In the genomic region with DNA sequence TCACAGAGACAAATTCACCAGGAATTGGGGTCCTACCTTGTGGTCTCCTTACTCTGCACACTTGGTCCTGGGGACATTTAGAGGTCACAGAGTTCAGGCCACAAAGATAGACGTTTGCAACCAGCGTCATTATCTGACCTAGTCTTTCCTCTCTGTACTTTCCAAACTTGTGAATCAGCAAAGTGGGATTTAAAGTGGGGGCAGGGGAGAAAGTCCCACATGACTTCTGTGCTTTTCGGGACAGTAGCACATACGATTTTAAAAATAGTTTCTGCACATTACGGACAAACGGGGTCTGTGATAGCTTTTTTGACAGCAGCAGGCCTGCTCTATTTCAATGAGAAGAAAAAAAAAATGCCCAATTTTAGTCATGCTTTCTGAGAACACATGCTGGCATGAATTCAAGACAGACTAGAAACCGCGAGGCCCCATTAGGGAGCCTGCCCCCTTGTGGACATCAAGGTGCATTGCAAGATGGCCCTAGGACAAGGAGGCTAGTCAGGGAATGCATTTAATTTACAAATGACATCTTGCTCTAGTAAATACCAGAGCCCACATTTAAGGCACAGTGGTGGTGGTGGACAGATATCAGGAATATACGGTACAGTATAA, we compare ENCODE assay signal across 8 mouse cellular contexts. TPM values are rescaled to one million over a fixed set of nuclear protein-coding genes. Genes with fewer than 3 reads are reported as not detected.
DNase-seq lines count a peak whose midpoint lies in the region; ATAC-seq and TF ChIP-seq lines count a peak whose summit lies in the region.

No protein-coding gene starts in this region.

- no peak for DNase-seq in frontal cortex, postnatal 10 days (ENCODE audit: low spot score in 2 of 2)
- peak; percentile 59 for DNase-seq in urinary bladder, postnatal 14 days (ENCODE audit: low spot score)
- no peak for DNase-seq in urinary bladder, postnatal 10 days (ENCODE audit: low spot score)
- DNase-seq in lung, adult 18-20 months, result peak; percentile 65 to 69
- DNase-seq in spleen, adult 12 weeks (ENCODE audit: low spot score), result peak; percentile 34

- peak; percentile 92 for TF ChIP-seq CTCF in cortical plate, adult 2 months (IDR thresholded peaks at IDR 0.05; ENCODE audit: extremely low read depth, insufficient read depth, low read length)

- ATAC-seq in frontal cortex, adult (ENCODE audit: low TSS enrichment), result 0 out of 2 replicates have a peak, but pooled peaks have one; percentile 18
- peak; percentile 32 for ATAC-seq in inflammation-experienced regulatory T-cells, adult 6 months

- no peak overlapping the region for H3K4me3 ChIP-seq in cortical plate, adult 2 months (ENCODE audit: insufficient read depth, low read length)

- H3K27ac ChIP-seq in cortical plate, adult 2 months (ENCODE audit: insufficient read depth, low read length), result no peak overlapping the region

- no peaks in the 10 kb centered on the region; the same call in 1 of the 2 replicates for H3K4me1 ChIP-seq in cortical plate, adult 2 months (ENCODE audit: control insufficient read depth, insufficient read depth, low read length)

- no peak for TF ChIP-seq POLR2A in cortical plate, adult 2 months (IDR thresholded peaks at IDR 0.05; ENCODE audit: extremely low read depth, insufficient read depth, low read length)

RNA-seq across cellular contexts. Expression of gene Stum, which starts 55.1 kb away (rescaled TPM):
- 93.7 and 100 TPM in 2 replicates for polyA plus RNA-seq in cortical plate, adult 2 months (2012; rRNA removed)
- not detected for polyA plus RNA-seq in inflammation-experienced regulatory T-cells, adult 6 months (2017; shearing (Covaris generic))

Comparison
In these comparisons a context has a peak if more than half of its experiments do, and no peak if none do; other contexts are left out.
1. DNase-seq: peak in urinary bladder, postnatal 14 days (single experiment), lung, adult 18-20 months (2 of 2) and spleen, adult 12 weeks (single experiment); none in frontal cortex, postnatal 10 days (0 of 2) and urinary bladder, postnatal 10 days (single experiment).
2. RNA of gene Stum, which starts 55.1 kb away (polyA plus RNA-seq): 93.7 to 100 TPM in cortical plate, adult 2 months; not detected in inflammation-experienced regulatory T-cells, adult 6 months; every median in the first group is over 10 times any median in the second.